Mouse (Mus musculus) heart, embryonic 14.5 days (tissue): Measurements from ENCODE around the gene Fh1. TPM values are rescaled to one million over a fixed set of nuclear protein-coding genes. Genes with fewer than 3 reads are reported as not detected.

ENCODE experiments used
- ATAC-seq: fragments of 200-750 bp; cut with Nextera tagmentation; 2 replicates; pipeline ENCODE4 v1.8.0; 2017; ENCODE audit warnings: low read depth, moderate TSS enrichment; ENCODE audit not compliant: insufficient number of reproducible peaks, insufficient read depth, low FRiP score
- H3K27ac ChIP-seq, 2 experiments: fragments of 200-500 bp in 1 of 2; fragments of 300-500 bp in 1 of 2; sonication (generic) in 1 of 2; replicated peaks in 1 of 2; 2 replicates each; pipeline ENCODE4 v1.5.1; 2012 to 2014; ENCODE audit warnings: low read depth in 2 of 2, low read length in 2 of 2, control low read depth in 1 of 2, mild to moderate bottlenecking in 1 of 2, mixed read lengths in 1 of 2; ENCODE audit not compliant: control insufficient read depth in 1 of 2, insufficient read depth in 1 of 2
- H3K27me3 ChIP-seq: fragments of 300-500 bp; sonication (generic); 2 replicates; pipeline ENCODE4 v1.6.1; 2014; ENCODE audit warnings: mild to moderate bottlenecking, low read length, control low read depth; ENCODE audit not compliant: control insufficient read depth, insufficient read depth
- H3K36me3 ChIP-seq: fragments of 300-500 bp; sonication (generic); 2 replicates; pipeline ENCODE4 v1.6.1; 2014; ENCODE audit warnings: mild to moderate bottlenecking, control low read depth, low read length, mixed read lengths; ENCODE audit not compliant: control insufficient read depth, insufficient read depth
- H3K4me1 ChIP-seq, 2 experiments: fragments of 200-500 bp in 1 of 2; fragments of 300-500 bp in 1 of 2; sonication (generic) in 1 of 2; 2 replicates each; pipeline ENCODE4 v1.6.1; 2012 to 2014; ENCODE audit warnings: low read length in 2 of 2, control low read depth in 1 of 2, mixed read lengths in 1 of 2; ENCODE audit not compliant: control insufficient read depth in 2 of 2, insufficient read depth in 2 of 2
- H3K4me2 ChIP-seq: fragments of 300-500 bp; sonication (generic); 2 replicates; pipeline ENCODE4 v1.6.1; 2014; ENCODE audit warnings: mild to moderate bottlenecking, low read length
- H3K4me3 ChIP-seq, 2 experiments: fragments of 200-500 bp in 1 of 2; fragments of 300-500 bp in 1 of 2; sonication (generic) in 1 of 2; 2 replicates each; pipeline ENCODE4 v1.5.1; 2012 to 2014; ENCODE audit warnings: low read length in 2 of 2, mild to moderate bottlenecking in 2 of 2, control low read depth in 1 of 2, low read depth in 1 of 2, moderate library complexity in 1 of 2; ENCODE audit not compliant: control insufficient read depth in 1 of 2, insufficient read depth in 1 of 2
- H3K9ac ChIP-seq: fragments of 300-500 bp; sonication (generic); 2 replicates; pipeline ENCODE4 v1.6.1; 2014; ENCODE audit warnings: mild to moderate bottlenecking, low read length
- H3K9me3 ChIP-seq: fragments of 300-500 bp; sonication (generic); 2 replicates; pipeline ENCODE4 v1.6.1; 2016; ENCODE audit warnings: low read length, control low read depth; ENCODE audit not compliant: control insufficient read depth
- WGBS: fragments of 180-500 bp; shearing (Covaris S2); extraction: QIAGEN DNeasy Blood & Tissue Kit; methylation state at CpG from one replicate; pipeline ENCODE4 v1.1.7; 2014; 5-methylcytosine and 5-hydroxymethylcytosine counted together
- polyA plus RNA-seq: library from polyadenylated mRNA; unstranded; fragments of >200 nt; fragmentation: Nextera tagmentation; extraction: Ambion mirVana; gene quantifications from 2 replicates; pipeline ENCODE4 v1.2.1, GENCODE M21; 2014

The Fh1 gene
- polyA plus RNA-seq, 1 experiment from 2014 or later, result 312 TPM

DNA sequence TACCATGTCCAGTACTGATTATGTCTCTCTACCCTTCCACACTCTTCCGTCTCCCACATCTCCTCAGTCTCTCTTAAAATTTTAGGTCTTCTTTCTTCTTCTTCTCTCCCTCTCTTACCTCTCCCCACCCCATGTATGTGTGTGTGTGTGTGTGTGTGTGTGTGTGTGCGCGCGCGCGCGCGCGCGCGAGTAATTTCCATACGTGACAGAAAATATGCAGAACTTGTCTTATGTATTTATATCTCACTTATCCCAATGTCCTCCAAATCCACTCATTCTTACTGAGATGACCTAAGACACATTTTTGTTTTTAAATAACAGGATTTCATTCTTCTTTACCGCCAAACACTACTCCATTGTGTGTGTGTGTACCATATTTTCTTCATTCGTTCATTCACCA is 7.0 kb upstream of the Fh1 start:
- H3K9ac ChIP-seq, result no peak overlapping the region
- H3K27me3 ChIP-seq, result no peaks in the 10 kb centered on the region
- H3K4me3 ChIP-seq, result no peak overlapping the region
- H3K4me2 ChIP-seq, result no peak overlapping the region
- no peaks in the 10 kb centered on the region for H3K36me3 ChIP-seq
- no peak overlapping the region for H3K27ac ChIP-seq
- H3K4me1 ChIP-seq, result no peaks in the 10 kb centered on the region
- ATAC-seq, result no peak
- 94% methylated on average over 14 of the region's 14 CpGs for WGBS
- H3K9me3 ChIP-seq, result no peaks in the 10 kb centered on the region

DNA sequence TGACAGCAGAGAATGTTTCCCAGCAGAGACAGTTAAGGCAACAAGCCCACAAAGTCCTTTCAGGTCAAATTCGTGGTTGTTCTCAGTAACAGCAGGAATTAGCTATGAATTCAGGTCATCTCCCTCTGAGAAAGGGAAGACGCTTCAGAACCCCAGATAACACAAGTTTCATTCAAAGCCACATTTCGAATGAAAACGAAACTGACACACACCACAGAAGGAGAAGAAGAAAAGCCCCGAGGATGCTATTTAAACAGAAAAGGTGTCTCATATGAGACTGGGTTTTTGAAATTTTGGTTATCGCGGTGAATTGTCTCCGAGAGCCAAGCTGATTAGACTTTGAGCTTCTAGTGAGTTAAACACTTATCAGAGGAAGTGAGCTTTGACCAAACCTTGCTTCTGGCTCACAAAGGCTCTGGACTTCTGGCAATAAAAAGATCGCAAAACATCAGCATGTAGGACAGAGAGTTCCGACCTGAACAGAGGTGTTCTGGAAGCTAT is 6.3 kb upstream of the Fh1 start:
- H3K9me3 ChIP-seq, result no peaks in the 10 kb centered on the region
- H3K4me2 ChIP-seq, result no peak overlapping the region
- no peaks in the 10 kb centered on the region for H3K4me1 ChIP-seq
- no peak overlapping the region for H3K9ac ChIP-seq
- no peak for ATAC-seq
- H3K27me3 ChIP-seq, result no peaks in the 10 kb centered on the region
- H3K4me3 ChIP-seq, result no peak overlapping the region
- WGBS, result 69% methylated on average over 10 of the region's 10 CpGs
- H3K27ac ChIP-seq, result no peak overlapping the region
- no peaks in the 10 kb centered on the region for H3K36me3 ChIP-seq

DNA sequence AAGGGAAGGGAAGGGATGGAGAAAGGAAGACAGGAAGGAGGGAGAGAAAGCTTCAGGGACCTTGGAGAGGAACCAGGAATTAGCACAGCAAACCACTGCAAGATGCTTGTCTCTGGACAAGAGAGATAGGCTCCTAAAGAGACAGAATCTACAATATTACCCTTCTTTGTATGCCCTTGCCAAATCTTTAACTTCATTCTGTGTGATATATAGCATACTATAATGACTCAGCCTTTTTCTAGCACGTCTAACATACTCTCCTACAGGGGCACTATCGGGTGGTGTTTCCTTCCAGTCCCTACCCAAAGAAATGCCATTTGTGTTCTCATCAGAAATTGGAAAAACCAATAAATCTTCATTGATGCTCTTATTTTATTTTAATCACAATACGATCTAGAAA is 5.6 kb upstream of the Fh1 start:
- WGBS, result 78% methylated on average over 3 of the region's 3 CpGs
- H3K4me1 ChIP-seq, result no peaks in the 10 kb centered on the region
- no peaks in the 10 kb centered on the region for H3K27me3 ChIP-seq
- H3K9ac ChIP-seq, result no peak overlapping the region
- H3K4me2 ChIP-seq, result no peak overlapping the region
- no peaks in the 10 kb centered on the region for H3K9me3 ChIP-seq
- no peak overlapping the region for H3K4me3 ChIP-seq
- H3K27ac ChIP-seq, result no peak overlapping the region
- no peaks in the 10 kb centered on the region for H3K36me3 ChIP-seq
- ATAC-seq, result no peak

DNA sequence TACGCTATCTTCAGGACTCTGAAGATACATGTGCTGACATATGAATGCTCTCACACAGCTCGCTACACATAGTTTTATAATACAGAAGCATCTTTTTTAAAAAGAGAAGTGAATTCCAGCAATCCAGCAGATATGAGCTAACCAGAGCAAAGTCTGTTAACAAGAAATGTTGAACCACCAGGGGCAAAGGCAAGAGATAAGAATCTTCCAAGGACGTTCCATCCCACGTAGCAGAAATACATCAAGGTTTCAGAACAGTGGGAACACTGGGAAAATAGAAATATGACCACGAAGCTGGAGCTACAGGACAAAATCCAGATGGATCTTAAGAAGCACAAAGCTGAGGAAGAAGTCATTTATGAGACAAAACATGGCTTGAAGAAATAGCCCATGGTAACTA is 4.9 kb upstream of the Fh1 start:
- no peaks in the 10 kb centered on the region for H3K4me1 ChIP-seq
- H3K27ac ChIP-seq, result no peak overlapping the region
- no peaks in the 10 kb centered on the region for H3K9me3 ChIP-seq
- no peak overlapping the region for H3K4me2 ChIP-seq
- no peaks in the 10 kb centered on the region for H3K36me3 ChIP-seq
- H3K27me3 ChIP-seq, result no peaks in the 10 kb centered on the region
- H3K4me3 ChIP-seq, result no peak overlapping the region
- no peak for ATAC-seq
- H3K9ac ChIP-seq, result no peak overlapping the region
- 78% methylated on average over 5 of the region's 5 CpGs for WGBS

DNA sequence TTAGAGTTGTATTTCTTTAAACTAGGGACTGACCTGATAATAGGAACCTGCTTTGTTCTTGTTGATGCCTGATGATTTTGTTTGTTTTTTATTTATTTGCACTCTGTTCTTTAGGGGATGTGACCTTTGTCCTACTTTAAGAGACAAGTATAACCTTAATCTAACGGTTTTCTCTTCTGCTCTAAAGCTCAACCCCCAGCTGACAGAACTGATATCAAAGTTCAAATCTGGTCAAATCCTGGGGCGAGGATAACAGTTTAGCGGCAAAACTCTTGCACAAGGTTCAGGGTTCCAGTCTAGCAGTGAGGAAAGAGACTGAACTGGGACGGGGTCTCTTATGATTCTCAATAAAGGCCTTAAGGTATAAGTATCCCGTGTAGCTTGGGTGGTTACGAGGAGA is 3.8 kb upstream of the Fh1 start:
- Histone ChIP-seq H3K36me3 (no peaks in the 10 kb centered on the region), H3K9me3 (no peaks in the 10 kb centered on the region), H3K9ac (no peak overlapping the region), H3K27ac (no peak overlapping the region), H3K4me1 (peaks cover under 1 to 7% of the 10 kb centered on the region in 2 experiments; a peak in 2 of 4 replicates), H3K27me3 (no peaks in the 10 kb centered on the region), H3K4me2 (no peak overlapping the region), H3K4me3 (no peak overlapping the region)
- WGBS, result 73% methylated on average over 6 of the region's 6 CpGs
- ATAC-seq, result no peak

DNA sequence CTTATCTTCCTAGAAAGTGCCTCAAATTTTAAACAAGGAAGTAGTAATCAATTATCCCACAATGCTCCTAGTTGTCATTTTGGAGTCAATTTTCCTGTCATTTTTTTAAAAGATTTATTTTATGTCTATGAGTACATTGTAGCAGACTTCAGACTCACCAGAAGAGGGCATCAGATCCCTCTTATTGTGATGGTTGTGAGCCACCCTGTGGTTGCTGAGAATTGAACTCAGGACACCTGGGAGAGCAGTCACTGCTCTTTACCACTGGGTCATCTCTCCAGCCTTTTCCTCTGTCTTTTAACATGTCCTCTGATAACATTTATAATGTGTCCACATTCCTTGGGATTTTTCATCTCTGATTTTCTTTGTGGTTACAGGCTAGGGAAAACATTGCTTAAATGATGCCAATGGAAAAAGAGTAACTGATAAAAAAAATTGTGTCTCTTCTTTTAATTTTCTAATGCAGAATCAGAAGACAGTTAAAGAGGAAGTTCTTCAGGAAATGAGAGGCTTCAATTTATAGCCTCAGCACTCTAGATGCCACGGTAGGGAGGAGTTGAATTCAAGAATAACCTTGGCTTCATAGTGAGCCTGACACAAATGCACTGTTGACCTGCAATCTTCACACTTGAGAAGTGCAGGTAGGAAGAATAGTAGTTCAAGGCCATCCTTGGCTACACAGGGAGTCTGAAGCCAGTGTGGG is 706 bp upstream of the Fh1 start:
- Histone ChIP-seq H3K4me2 (peak overlapping the region; percentile 65), H3K9ac (peak overlapping the region; percentile 58), H3K27me3 (no peaks in the 10 kb centered on the region), H3K27ac (peak overlapping the region; percentile 69 to 84), H3K4me1 (peaks cover 2 to 9% of the 10 kb centered on the region in 2 experiments; a peak in 2 of 4 replicates), H3K9me3 (no peaks in the 10 kb centered on the region), H3K4me3 (peak overlapping the region; percentile 31 to 72; a peak in 3 of 4 replicates), H3K36me3 (peaks cover 4% of the 10 kb centered on the region; the same call in 1 of the 2 replicates)
- 86% methylated on average over 1 of the region's 1 CpGs for WGBS
- ATAC-seq, result no peak

DNA sequence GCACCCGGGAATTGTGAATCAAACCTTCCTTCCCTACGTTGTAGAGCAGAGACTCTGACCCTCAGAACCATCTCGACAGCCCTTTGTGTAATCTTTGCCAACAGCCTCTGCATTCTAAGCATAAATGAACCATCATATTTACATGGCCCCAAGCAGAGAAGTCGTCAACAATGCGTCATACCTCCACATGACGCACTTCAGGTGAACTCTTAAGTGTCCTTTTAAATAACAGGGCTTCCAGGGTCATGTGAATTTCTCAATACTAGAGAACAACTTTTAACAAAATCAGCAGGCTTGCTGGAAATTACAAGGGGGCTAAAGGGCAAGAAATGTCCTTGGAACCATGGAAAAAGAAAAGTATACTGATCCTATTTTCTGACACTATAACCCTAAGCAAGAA is 1.8 kb downstream of the Fh1 start:
- H3K4me1 ChIP-seq, result peaks cover 2 to 9% of the 10 kb centered on the region in 2 experiments; a peak in 2 of 4 replicates
- peaks cover 17% of the 10 kb centered on the region for H3K36me3 ChIP-seq
- no peak overlapping the region for H3K4me3 ChIP-seq
- ATAC-seq, result no peak
- peak overlapping the region; percentile 84 for H3K4me2 ChIP-seq
- no peaks in the 10 kb centered on the region for H3K9me3 ChIP-seq
- H3K9ac ChIP-seq, result peak overlapping the region; percentile 92; the same call in 1 of the 2 replicates
- no peaks in the 10 kb centered on the region for H3K27me3 ChIP-seq
- no peak overlapping the region for H3K27ac ChIP-seq
- WGBS, result 82% methylated on average over 6 of the region's 6 CpGs
